ENCODE assay signal across 10 mouse cellular contexts in the genomic region with DNA sequence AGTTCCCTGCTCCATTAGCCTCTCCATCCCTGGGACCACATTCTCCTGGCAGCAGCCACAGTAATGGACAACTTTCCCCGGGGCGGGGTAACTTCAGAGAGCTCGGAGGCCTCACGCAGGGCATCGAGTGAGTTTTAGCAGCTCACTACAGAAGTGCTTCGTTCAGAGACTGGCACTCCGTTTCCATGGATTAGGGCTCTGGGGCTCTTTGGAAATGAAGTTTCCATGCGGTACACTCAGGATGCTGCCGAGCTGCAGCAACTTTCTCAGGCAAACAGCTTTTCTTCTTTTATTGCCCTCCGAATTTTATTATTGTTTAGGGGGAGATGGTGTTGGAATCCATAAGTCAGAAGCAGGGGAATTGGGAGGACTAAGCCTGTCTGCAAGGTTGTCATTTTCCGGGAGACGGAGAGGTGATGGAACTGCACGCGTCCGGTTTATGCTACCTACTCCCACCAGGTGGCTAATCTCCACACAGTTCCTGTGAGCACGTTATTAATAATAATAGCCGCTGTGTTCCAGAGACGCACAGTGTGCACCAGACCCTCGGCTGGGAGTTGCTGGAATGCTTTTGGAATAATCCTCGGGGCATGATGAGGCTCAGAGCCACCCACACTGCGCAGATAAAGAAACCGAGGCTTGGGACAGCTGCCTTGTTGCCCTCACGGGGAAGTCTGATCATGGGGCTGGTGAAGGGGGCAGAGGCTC.
DNase-seq lines count a peak whose midpoint lies in the region; ATAC-seq and TF ChIP-seq lines count a peak whose summit lies in the region.
"Had no signal": no experiment of that assay in that cellular context is flagged by ENCODE, and none has a peak within 500 bp of the region (broad histone marks: within the 10 kb centered on the region; RNA-seq: fewer than 3 reads in every experiment).

No protein-coding gene starts in this region.

- TF ChIP-seq CTCF in intestine, postnatal 0 days (IDR thresholded peaks at IDR 0.05; ENCODE audit: low read depth) = no peak
- TF ChIP-seq CTCF in hindbrain, postnatal 0 days (IDR thresholded peaks at IDR 0.05; ENCODE audit: low read depth) = peak; percentile 52

- no peak overlapping the region for H3K9ac ChIP-seq in intestine, embryonic 14.5 days (ENCODE audit: low read length)
- H3K9ac ChIP-seq in intestine, postnatal 0 days (ENCODE audit: low read depth, low read length) = no peak overlapping the region
- H3K9ac ChIP-seq in embryonic facial prominence, embryonic 14.5 days (ENCODE audit: low read depth, low read length) = no peak overlapping the region
- no peak overlapping the region for H3K9ac ChIP-seq in hindbrain, postnatal 0 days (replicated peaks; ENCODE audit: low read length)
- H3K9ac ChIP-seq in neural tube, embryonic 12.5 days = no peak overlapping the region
- H3K9ac ChIP-seq: lung, embryonic 15.5 days had no signal

- H3K4me3 ChIP-seq in intestine, embryonic 14.5 days (ENCODE audit: low read depth, low read length) = no peak overlapping the region
- H3K4me3 ChIP-seq in intestine, postnatal 0 days (ENCODE audit: low read depth, low read length) = no peak overlapping the region
- H3K4me3 ChIP-seq in embryonic facial prominence, embryonic 14.5 days (ENCODE audit: low read depth, low read length) = no peak overlapping the region
- no peak overlapping the region for H3K4me3 ChIP-seq in hindbrain, postnatal 0 days (ENCODE audit: low read length)
- H3K4me3 ChIP-seq in neural tube, embryonic 12.5 days = no peak overlapping the region
- H3K4me3 ChIP-seq: lung, embryonic 15.5 days had no signal

- H3K36me3 ChIP-seq in intestine, embryonic 14.5 days (ENCODE audit: control insufficient read depth, insufficient read depth, low read length) = no peaks in the 10 kb centered on the region
- no peaks in the 10 kb centered on the region for H3K36me3 ChIP-seq in intestine, postnatal 0 days (ENCODE audit: control insufficient read depth, insufficient read depth)
- no peaks in the 10 kb centered on the region for H3K36me3 ChIP-seq in embryonic facial prominence, embryonic 14.5 days (ENCODE audit: control insufficient read depth, insufficient read depth, low read length)
- H3K36me3 ChIP-seq in hindbrain, postnatal 0 days (ENCODE audit: insufficient read depth, low read length) = no peaks in the 10 kb centered on the region
- no peaks in the 10 kb centered on the region for H3K36me3 ChIP-seq in neural tube, embryonic 12.5 days
- H3K36me3 ChIP-seq: G1E; lung, embryonic 15.5 days had no signal

- H3K27ac ChIP-seq in intestine, embryonic 14.5 days (ENCODE audit: low read depth) = no peak overlapping the region
- no peak overlapping the region for H3K27ac ChIP-seq in intestine, postnatal 0 days (ENCODE audit: low read depth, low read length)
- no peak overlapping the region for H3K27ac ChIP-seq in embryonic facial prominence, embryonic 14.5 days (replicated peaks; ENCODE audit: low read depth, low read length)
- H3K27ac ChIP-seq in hindbrain, postnatal 0 days = no peak overlapping the region
- no peak overlapping the region for H3K27ac ChIP-seq in neural tube, embryonic 12.5 days
- H3K27ac ChIP-seq: lung, embryonic 15.5 days had no signal

- 34% methylated on average over 23 of the region's 23 CpGs for WGBS in intestine, embryonic 14.5 days
- WGBS in intestine, postnatal 0 days = 41% methylated on average over 23 of the region's 23 CpGs
- 22% methylated on average over 23 of the region's 23 CpGs for WGBS in embryonic facial prominence, embryonic 14.5 days
- WGBS in hindbrain, postnatal 0 days = 32% methylated on average over 23 of the region's 23 CpGs
- WGBS in neural tube, embryonic 12.5 days = 48% methylated on average over 23 of the region's 23 CpGs

- ATAC-seq in intestine, embryonic 14.5 days (replicated peaks; ENCODE audit: low FRiP score, low TSS enrichment, low read depth) = no peak
- no peak for ATAC-seq in intestine, postnatal 0 days
- ATAC-seq in embryonic facial prominence, embryonic 14.5 days (ENCODE audit: low read depth) = peak; percentile 60; the same call in 1 of the 2 replicates
- ATAC-seq in hindbrain, postnatal 0 days = no peak
- no peak for ATAC-seq in neural tube, embryonic 12.5 days (ENCODE audit: low FRiP score, low read depth)

- no peaks in the 10 kb centered on the region for H3K4me1 ChIP-seq in intestine, embryonic 14.5 days (replicated peaks; ENCODE audit: control insufficient read depth, insufficient read depth, low read length)
- H3K4me1 ChIP-seq in intestine, postnatal 0 days (replicated peaks; ENCODE audit: control insufficient read depth, insufficient read depth, low read length) = no peaks in the 10 kb centered on the region
- H3K4me1 ChIP-seq in embryonic facial prominence, embryonic 14.5 days (ENCODE audit: control insufficient read depth, insufficient read depth, low read length) = no peaks in the 10 kb centered on the region; the same call in 1 of the 2 replicates
- H3K4me1 ChIP-seq in hindbrain, postnatal 0 days (ENCODE audit: insufficient read depth, low read length) = no peaks in the 10 kb centered on the region
- H3K4me1 ChIP-seq in neural tube, embryonic 12.5 days = no peaks in the 10 kb centered on the region
- H3K4me1 ChIP-seq: lung, embryonic 15.5 days had no signal

- peak; percentile 53 for DNase-seq in intestine, embryonic 14.5 days (ENCODE audit: low spot score)
- peak; percentile 35 for DNase-seq in embryonic facial prominence, embryonic 14.5 days (ENCODE audit: low spot score)
- peak; percentile 45 for DNase-seq in hindbrain, postnatal 0 days (ENCODE audit: low spot score)
- no peak for DNase-seq in testis, postnatal 14 days (ENCODE audit: low spot score)
- no peak for DNase-seq in urinary bladder, postnatal 14 days (ENCODE audit: low spot score)
- DNase-seq: adrenal gland, postnatal 36 days had no signal

- peaks cover 5% of the 10 kb centered on the region; the same call in 1 of the 2 replicates for H3K27me3 ChIP-seq in intestine, embryonic 14.5 days (replicated peaks; ENCODE audit: control insufficient read depth, insufficient read depth, low read length)
- no peaks in the 10 kb centered on the region for H3K27me3 ChIP-seq in intestine, postnatal 0 days (replicated peaks; ENCODE audit: control insufficient read depth, insufficient read depth, low read length)
- H3K27me3 ChIP-seq in embryonic facial prominence, embryonic 14.5 days (replicated peaks; ENCODE audit: control insufficient read depth, insufficient read depth, low read length) = peaks cover 13% of the 10 kb centered on the region; the same call in 1 of the 2 replicates
- no peaks in the 10 kb centered on the region for H3K27me3 ChIP-seq in hindbrain, postnatal 0 days (ENCODE audit: insufficient read depth, low read length)
- 0 out of 2 replicates have a peak, but pooled peaks cover 6% of the 10 kb centered on the region for H3K27me3 ChIP-seq in neural tube, embryonic 12.5 days (replicated peaks)

- H3K4me2 ChIP-seq in intestine, embryonic 14.5 days (ENCODE audit: low read length) = no peak overlapping the region
- H3K4me2 ChIP-seq in intestine, postnatal 0 days (replicated peaks; ENCODE audit: low read depth) = no peak overlapping the region
- H3K4me2 ChIP-seq in embryonic facial prominence, embryonic 14.5 days (ENCODE audit: low read depth, low read length) = peak overlapping the region; percentile 27
- peak overlapping the region; percentile 36 for H3K4me2 ChIP-seq in hindbrain, postnatal 0 days (ENCODE audit: low read depth, low read length)
- H3K4me2 ChIP-seq in neural tube, embryonic 12.5 days (replicated peaks) = 0 out of 2 replicates have a peak overlapping the region, but pooled peaks have one; percentile 0
- H3K4me2 ChIP-seq: lung, embryonic 15.5 days had no signal

- H3K9me3 ChIP-seq in intestine, embryonic 14.5 days (ENCODE audit: control insufficient read depth, low read length) = no peaks in the 10 kb centered on the region
- H3K9me3 ChIP-seq in intestine, postnatal 0 days (ENCODE audit: control insufficient read depth) = no peaks in the 10 kb centered on the region
- no peaks in the 10 kb centered on the region for H3K9me3 ChIP-seq in embryonic facial prominence, embryonic 14.5 days (ENCODE audit: control insufficient read depth, low read length)
- H3K9me3 ChIP-seq in hindbrain, postnatal 0 days (ENCODE audit: low read length) = no peaks in the 10 kb centered on the region
- no peaks in the 10 kb centered on the region for H3K9me3 ChIP-seq in neural tube, embryonic 12.5 days
- H3K9me3 ChIP-seq: lung, embryonic 15.5 days had no signal

Comparison
In these comparisons a context has a peak if more than half of its experiments do, and no peak if none do; other contexts are left out.
1. DNase-seq: peak in intestine, embryonic 14.5 days (single experiment), embryonic facial prominence, embryonic 14.5 days (single experiment) and hindbrain, postnatal 0 days (single experiment); none in testis, postnatal 14 days (single experiment) and urinary bladder, postnatal 14 days (single experiment).
2. H3K4me2 ChIP-seq: peak in embryonic facial prominence, embryonic 14.5 days (single experiment), hindbrain, postnatal 0 days (single experiment) and neural tube, embryonic 12.5 days (single experiment); none in intestine, embryonic 14.5 days (single experiment) and intestine, postnatal 0 days (single experiment).